Mouse (Mus musculus) forebrain, embryonic 11.5 days (tissue): ENCODE measurements around the gene Hdac6. TPM values are rescaled to one million over a fixed set of nuclear protein-coding genes. Genes with fewer than 3 reads are reported as not detected.

ENCODE experiments used
- ATAC-seq: fragments of 200-750 bp; cut with Nextera tagmentation; replicated peaks from 2 replicates; pipeline ENCODE4 v1.8.0; 2017; ENCODE audit warnings: moderate TSS enrichment; ENCODE audit not compliant: low FRiP score
- DNase-seq: peaks from one replicate; pipeline ENCODE4 v3.0.0-alpha.2; 2017; ENCODE audit warnings: low spot score
- H3K27ac ChIP-seq: fragments of 300-500 bp; sonication (generic); 2 replicates; pipeline ENCODE4 v1.5.1; 2014; ENCODE audit warnings: low read depth, low read length
- H3K27me3 ChIP-seq: fragments of 300-500 bp; sonication (generic); 2 replicates; pipeline ENCODE4 v1.6.1; 2014; ENCODE audit warnings: mild to moderate bottlenecking, low read length, mixed read lengths; ENCODE audit not compliant: control insufficient read depth, insufficient read depth
- H3K36me3 ChIP-seq: fragments of 300-500 bp; sonication (generic); 2 replicates; pipeline ENCODE4 v1.6.1; 2014; ENCODE audit warnings: mild to moderate bottlenecking, low read length, moderate library complexity, mixed read lengths; ENCODE audit not compliant: control insufficient read depth, insufficient read depth
- H3K4me1 ChIP-seq: fragments of 300-500 bp; sonication (generic); replicated peaks from 2 replicates; pipeline ENCODE4 v1.6.1; 2014; ENCODE audit warnings: low read length, mixed read lengths; ENCODE audit not compliant: control insufficient read depth, insufficient read depth
- H3K4me2 ChIP-seq: fragments of 300-500 bp; sonication (generic); 2 replicates; pipeline ENCODE4 v1.6.1; 2014; ENCODE audit warnings: low read depth, mild to moderate bottlenecking, low read length, moderate library complexity, mixed read lengths; ENCODE audit not compliant: severe bottlenecking
- H3K4me3 ChIP-seq: fragments of 300-500 bp; sonication (generic); 2 replicates; pipeline ENCODE4 v1.5.1; 2014; ENCODE audit warnings: low read depth, low read length
- H3K9ac ChIP-seq: fragments of 300-500 bp; sonication (generic); 2 replicates; pipeline ENCODE4 v1.6.1; 2014; ENCODE audit warnings: low read length
- H3K9me3 ChIP-seq: fragments of 300-500 bp; sonication (generic); 2 replicates; pipeline ENCODE4 v1.6.1; 2016; ENCODE audit warnings: low read length, mixed read lengths; ENCODE audit not compliant: control insufficient read depth
- WGBS: fragments of 180-500 bp; shearing (Covaris S2); extraction: QIAGEN DNeasy Blood & Tissue Kit; methylation state at CpG from one replicate; pipeline ENCODE4 v1.1.7; 2014; 5-methylcytosine and 5-hydroxymethylcytosine counted together
- polyA plus RNA-seq: library from polyadenylated mRNA; unstranded; fragments of >200 nt; fragmentation: Nextera tagmentation; extraction: Ambion mirVana; gene quantifications from 2 replicates; pipeline ENCODE4 v1.2.1, GENCODE M21; 2014

Hdac6 gene
- polyA plus RNA-seq, 1 experiment from 2014 or later, result 69.4 TPM

DNA sequence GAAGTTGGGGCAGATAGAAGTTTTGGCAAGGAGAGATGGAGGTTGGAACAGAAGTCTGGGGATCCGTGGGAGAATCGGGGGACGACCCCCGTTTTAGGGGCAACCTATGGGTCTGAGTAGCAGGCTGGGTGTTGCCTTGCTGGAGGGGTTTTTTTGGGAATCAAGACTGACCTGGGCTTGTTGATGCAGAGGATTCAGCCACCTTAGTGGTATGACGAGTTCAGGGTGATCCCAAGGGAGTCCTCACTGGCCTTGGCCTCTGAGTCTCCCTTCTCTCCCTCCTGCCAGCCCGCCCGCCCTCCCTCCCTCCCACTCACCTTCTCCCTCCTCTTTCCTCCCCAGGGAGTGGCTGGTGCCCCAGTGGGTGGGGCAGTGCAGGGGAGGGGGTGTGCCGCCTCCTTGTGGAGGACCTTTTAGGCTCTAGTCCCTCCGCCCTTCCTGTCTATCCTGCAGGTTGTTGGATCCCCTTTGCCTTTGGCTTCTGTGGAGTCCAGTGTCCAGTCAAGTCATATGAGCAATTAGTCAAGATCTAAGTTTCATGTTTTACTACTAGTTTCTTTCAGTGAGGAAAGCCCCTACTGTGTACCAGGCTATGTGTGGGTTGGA is 20.0 kb upstream of the Hdac6 start:
- Histone ChIP-seq H3K4me3 (no peak overlapping the region), H3K9me3 (no peaks in the 10 kb centered on the region), H3K27me3 (no peaks in the 10 kb centered on the region), H3K27ac (no peak overlapping the region), H3K9ac (no peak overlapping the region), H3K4me1 (no peaks in the 10 kb centered on the region), H3K36me3 (no peaks in the 10 kb centered on the region), H3K4me2 (no peak overlapping the region)
- DNase-seq (no peak), ATAC-seq (no peak)
- WGBS, result 76% methylated on average over 8 of the region's 9 CpGs

- H3K27ac ChIP-seq, result no peak overlapping the region
- DNase-seq, result no peak
- no peak overlapping the region for H3K4me2 ChIP-seq
- no peaks in the 10 kb centered on the region for H3K27me3 ChIP-seq
- H3K4me3 ChIP-seq, result no peak overlapping the region
- no peaks in the 10 kb centered on the region for H3K4me1 ChIP-seq
- H3K9ac ChIP-seq, result no peak overlapping the region
- WGBS, result 77% methylated on average over 4 of the region's 4 CpGs
- no peaks in the 10 kb centered on the region for H3K36me3 ChIP-seq
- no peaks in the 10 kb centered on the region for H3K9me3 ChIP-seq
- ATAC-seq, result no peak
Measured at GRCm38 (mm10) chrX:7966161-7966560, 18.5 kb upstream of the Hdac6 start.

DNA sequence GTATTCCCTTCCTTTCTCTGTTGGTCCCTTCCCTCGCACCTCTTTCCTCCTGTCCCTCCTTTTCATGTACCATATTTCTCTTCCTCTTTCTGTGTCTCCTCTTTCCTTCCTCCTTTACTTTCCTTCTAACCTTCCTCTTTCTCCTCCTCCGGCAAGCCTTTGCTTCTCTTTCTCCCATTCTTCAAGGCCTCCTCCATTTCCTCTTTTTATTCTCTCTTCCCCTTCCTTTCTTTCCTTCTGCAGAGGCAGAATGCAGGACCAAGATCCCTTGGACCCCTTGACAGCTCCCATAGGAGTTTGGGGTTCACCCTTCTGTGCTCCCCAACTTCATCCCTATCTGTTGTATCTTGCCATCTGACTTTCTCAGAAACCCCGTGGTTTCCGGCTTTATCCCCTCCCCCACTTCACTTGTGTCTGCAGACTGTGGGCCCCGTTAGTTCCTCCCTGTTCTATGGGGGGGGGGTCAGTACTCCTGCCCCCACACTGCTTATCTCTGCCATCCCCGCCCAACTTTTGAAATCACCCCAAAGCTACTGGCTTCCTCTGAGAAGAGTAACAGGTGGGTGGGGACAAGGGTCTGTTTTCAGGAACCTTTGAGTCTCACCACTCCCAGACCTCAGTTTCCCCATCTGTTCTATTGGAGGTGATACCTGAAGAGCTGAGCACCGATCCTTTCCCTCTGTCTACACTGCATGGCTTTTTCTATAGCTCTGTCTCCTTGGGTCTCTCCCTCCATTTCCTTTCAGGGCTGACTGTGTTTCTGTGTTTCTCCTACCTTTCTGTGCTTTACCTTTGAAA is 16.3 kb upstream of the Hdac6 start:
- DNase-seq, result no peak

DNA sequence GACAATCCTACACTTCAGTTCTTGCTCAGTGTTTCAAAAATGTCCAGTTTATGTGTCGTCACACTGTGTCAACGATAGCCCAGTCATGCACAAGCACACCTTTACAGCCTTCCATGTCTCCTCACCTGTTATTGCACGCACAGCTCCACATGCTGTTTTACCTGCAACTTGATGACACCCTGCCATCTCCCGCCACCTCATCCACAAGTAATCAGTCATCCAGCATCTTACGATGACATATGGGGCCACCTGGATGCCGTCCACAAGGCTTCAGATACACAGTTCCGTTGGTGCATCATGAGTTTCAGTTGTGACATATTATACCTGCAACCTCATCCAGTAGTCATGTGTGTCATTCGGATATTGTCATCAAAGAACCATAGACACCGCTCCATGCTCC is 11.2 kb upstream of the Hdac6 start:
- no peak for ATAC-seq
- no peak overlapping the region for H3K9ac ChIP-seq
- H3K9me3 ChIP-seq, result no peaks in the 10 kb centered on the region
- H3K4me3 ChIP-seq, result no peak overlapping the region
- no peak overlapping the region for H3K27ac ChIP-seq
- WGBS, result 91% methylated on average over 9 of the region's 9 CpGs
- no peak overlapping the region for H3K4me2 ChIP-seq
- no peaks in the 10 kb centered on the region for H3K4me1 ChIP-seq
- H3K36me3 ChIP-seq, result no peaks in the 10 kb centered on the region
- no peaks in the 10 kb centered on the region for H3K27me3 ChIP-seq
- DNase-seq, result no peak

More for the DNA sequence above, 16.3 kb upstream of the Hdac6 start:
- Histone ChIP-seq H3K9ac (no peak overlapping the region), H3K27me3 (no peaks in the 10 kb centered on the region), H3K9me3 (no peaks in the 10 kb centered on the region), H3K36me3 (no peaks in the 10 kb centered on the region), H3K4me2 (no peak overlapping the region), H3K27ac (no peak overlapping the region), H3K4me1 (no peaks in the 10 kb centered on the region), H3K4me3 (no peak overlapping the region)
- WGBS, result 75% methylated on average over 7 of the region's 7 CpGs
- ATAC-seq, result no peak

DNA sequence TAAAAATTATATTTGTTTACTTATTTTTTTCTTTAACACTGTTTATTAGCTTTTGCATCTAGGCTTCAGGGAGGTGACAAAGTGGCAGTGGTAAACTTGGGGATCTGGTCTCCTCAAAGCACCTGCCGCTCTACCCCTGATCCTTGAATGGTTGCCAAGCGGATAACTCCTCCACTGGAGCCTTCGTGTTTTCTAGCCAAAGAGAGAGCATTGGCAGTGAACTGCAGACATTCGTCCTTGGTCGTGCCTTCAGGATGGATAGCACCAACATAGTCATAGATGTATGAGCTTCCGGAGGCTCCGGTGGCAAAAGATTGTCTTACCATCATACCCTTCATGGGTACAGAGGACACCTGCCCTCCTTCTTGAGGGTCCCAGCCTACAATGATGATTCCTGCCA is 2.4 kb upstream of the Hdac6 start:
- Histone ChIP-seq H3K27ac (no peak overlapping the region), H3K27me3 (no peaks in the 10 kb centered on the region), H3K4me1 (no peaks in the 10 kb centered on the region), H3K4me2 (no peak overlapping the region), H3K36me3 (no peaks in the 10 kb centered on the region), H3K9ac (no peak overlapping the region), H3K9me3 (no peaks in the 10 kb centered on the region), H3K4me3 (no peak overlapping the region)
- ATAC-seq, result no peak
- no peak for DNase-seq
- whole genome bisulfite sequencing, result 89% methylated on average over 7 of the region's 7 CpGs

DNA sequence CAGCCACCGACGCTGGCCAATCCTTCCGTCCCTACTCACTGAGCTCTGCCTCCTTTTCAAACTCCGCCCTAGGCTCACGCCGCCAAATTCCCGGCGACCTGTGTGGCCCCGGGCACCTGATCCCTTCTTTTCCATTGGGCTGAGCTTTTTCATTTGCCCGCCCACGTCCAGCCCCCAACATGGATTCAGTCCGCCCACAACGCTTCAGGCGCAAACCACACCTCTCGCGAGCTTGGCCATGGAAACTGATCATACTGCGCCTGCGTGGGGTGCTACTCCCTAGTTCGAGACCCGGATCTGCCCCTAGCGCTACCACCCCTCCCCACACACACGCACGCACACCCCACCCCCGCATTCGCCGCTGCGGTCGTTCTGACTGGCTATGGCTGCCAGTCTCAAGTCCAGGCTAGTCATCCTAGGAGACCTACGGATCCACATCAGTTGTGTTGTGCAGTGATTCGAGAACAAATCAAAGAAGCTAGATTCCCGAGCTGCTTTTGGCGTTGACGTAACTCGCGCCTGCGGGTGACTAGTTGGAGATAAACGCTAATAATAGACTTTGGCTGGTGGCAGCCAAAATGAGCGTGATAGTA is 307 bp upstream of the Hdac6 start:
- ATAC-seq, result peak; percentile 99
- 20% methylated on average over 38 of the region's 38 CpGs for WGBS
- H3K36me3 ChIP-seq, result no peaks in the 10 kb centered on the region

GRCm38 (mm10) chrX:7945618-7946017 is 2.1 kb downstream of the Hdac6 start:
- no peak overlapping the region for H3K4me3 ChIP-seq
- H3K9ac ChIP-seq, result no peak overlapping the region
- no peaks in the 10 kb centered on the region for H3K27me3 ChIP-seq
- no peaks in the 10 kb centered on the region for H3K9me3 ChIP-seq
- H3K4me1 ChIP-seq, result no peaks in the 10 kb centered on the region
- H3K27ac ChIP-seq, result no peak overlapping the region
- ATAC-seq, result no peak
- DNase-seq, result no peak
- no peaks in the 10 kb centered on the region for H3K36me3 ChIP-seq
- 65% methylated on average over 8 of the region's 8 CpGs for WGBS
- no peak overlapping the region for H3K4me2 ChIP-seq

More for the DNA sequence above, 307 bp upstream of the Hdac6 start:
- H3K4me2 ChIP-seq, result peak overlapping the region; percentile 46; the same call in 1 of the 2 replicates
- 0 out of 2 replicates have a peak overlapping the region, but pooled peaks have one; percentile 6 for H3K27ac ChIP-seq
- H3K27me3 ChIP-seq, result no peaks in the 10 kb centered on the region
- no peaks in the 10 kb centered on the region for H3K4me1 ChIP-seq
- H3K4me3 ChIP-seq, result peak overlapping the region; percentile 33
- H3K9me3 ChIP-seq, result no peaks in the 10 kb centered on the region
- peak; percentile 94 for DNase-seq
- H3K9ac ChIP-seq, result peak overlapping the region; percentile 47; the same call in 1 of the 2 replicates

DNA sequence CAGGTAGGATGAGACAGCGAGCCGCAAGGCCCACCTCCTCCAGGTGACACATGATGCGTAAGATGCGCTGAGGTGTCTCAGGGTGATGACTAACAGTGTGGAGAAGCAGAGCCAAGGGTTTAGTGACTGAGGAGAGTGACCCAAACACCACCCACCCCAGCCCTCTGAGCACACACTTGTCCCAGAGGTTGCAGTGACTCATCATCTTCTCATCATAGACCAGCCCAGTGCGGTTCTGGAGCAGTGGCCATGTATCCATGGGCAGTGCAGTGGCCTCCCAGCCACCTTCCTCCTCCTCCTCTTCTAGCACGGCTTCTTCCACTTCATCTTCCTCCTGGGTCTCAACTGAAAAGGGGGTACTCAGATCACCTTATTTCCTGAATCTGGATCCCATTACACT is 10.0 kb downstream of the Hdac6 start:
- Histone ChIP-seq H3K27me3 (no peaks in the 10 kb centered on the region), H3K4me1 (no peaks in the 10 kb centered on the region), H3K36me3 (no peaks in the 10 kb centered on the region; the same call in 1 of the 2 replicates), H3K4me3 (no peak overlapping the region), H3K27ac (no peak overlapping the region), H3K4me2 (no peak overlapping the region), H3K9ac (no peak overlapping the region), H3K9me3 (no peaks in the 10 kb centered on the region)
- WGBS, result 89% methylated on average over 6 of the region's 6 CpGs
- ATAC-seq, result no peak
- no peak for DNase-seq
